Mouse (Mus musculus) embryo, embryonic 11.5 days (tissue): ENCODE data around the gene Stk19.
A peak's percentile ranks its signal among the peaks of the same experiment; 100 is the strongest.
"Not testable (repeated sequence)": the region's sequence is repeated elsewhere in the genome, so short reads cannot be mapped to it uniquely, and the experiment has no call there.

Experiments
- DNase-seq: peaks from one replicate; pipeline ENCODE4 v3.0.0-alpha.2; 2012; ENCODE audit warnings: low read depth, low spot score

The Stk19 gene

GRCm38 (mm10) chr17:34797211-34797995 is 39.3 kb downstream of the Stk19 start:
- not testable (repeated sequence) for DNase-seq

GRCm38 (mm10) chr17:34796311-34797140 is 40.2 kb downstream of the Stk19 start:
- DNase-seq = no peak

- peak; percentile 9 for DNase-seq
These were observed 41.1 kb downstream of the Stk19 start for GRCm38 (mm10) chr17:34795633-34796032.

GRCm38 (mm10) chr17:34795016-34795415 is 41.7 kb downstream of the Stk19 start:
- DNase-seq = no peak

- no peak for DNase-seq
These were observed 58.9 kb downstream of the Stk19 start for GRCm38 (mm10) chr17:34777680-34778325.
